Mouse (Mus musculus) intestine, postnatal 0 days (tissue): ENCODE measurements around the gene Rhobtb1. TPM values are rescaled to one million over a fixed set of nuclear protein-coding genes. Genes with fewer than 3 reads are reported as not detected.

Experiments
- ATAC-seq: fragments of 200-750 bp; cut with Nextera tagmentation; 2 replicates; pipeline ENCODE4 v1.8.0; 2017; ENCODE audit warnings: mild to moderate bottlenecking, moderate TSS enrichment, moderate library complexity
- H3K27ac ChIP-seq: fragments of 300-500 bp; sonication (generic); 2 replicates; pipeline ENCODE4 v1.5.1; 2014; ENCODE audit warnings: mild to moderate bottlenecking, low read depth, low read length, moderate library complexity
- H3K27me3 ChIP-seq: fragments of 300-500 bp; sonication (generic); replicated peaks from 2 replicates; pipeline ENCODE4 v1.6.1; 2014; ENCODE audit warnings: low read length, mixed read lengths; ENCODE audit not compliant: control insufficient read depth, insufficient read depth
- H3K36me3 ChIP-seq: fragments of 300-500 bp; sonication (generic); 2 replicates; pipeline ENCODE4 v1.6.1; 2014; ENCODE audit warnings: mild to moderate bottlenecking, moderate library complexity; ENCODE audit not compliant: control insufficient read depth, insufficient read depth
- H3K4me1 ChIP-seq: fragments of 300-500 bp; sonication (generic); replicated peaks from 2 replicates; pipeline ENCODE4 v1.6.1; 2014; ENCODE audit warnings: antibody characterized with exemption, low read length, mixed read lengths; ENCODE audit not compliant: control insufficient read depth, insufficient read depth
- H3K4me2 ChIP-seq: fragments of 300-500 bp; sonication (generic); replicated peaks from 2 replicates; pipeline ENCODE4 v1.6.1; 2014; ENCODE audit warnings: low read depth, mild to moderate bottlenecking, moderate library complexity
- H3K4me3 ChIP-seq: fragments of 300-500 bp; sonication (generic); 2 replicates; pipeline ENCODE4 v1.5.1; 2014; ENCODE audit warnings: low read depth, low read length
- H3K9ac ChIP-seq: fragments of 300-500 bp; sonication (generic); 2 replicates; pipeline ENCODE4 v1.6.1; 2014; ENCODE audit warnings: mild to moderate bottlenecking, low read depth, low read length
- H3K9me3 ChIP-seq: fragments of 300-500 bp; sonication (generic); 2 replicates; pipeline ENCODE4 v1.6.1; 2016; ENCODE audit warnings: mixed run types; ENCODE audit not compliant: control insufficient read depth
- CTCF ChIP-seq: sonication (generic); IDR thresholded peaks from 2 replicates; pipeline ENCODE4 v1.5.1; 2016; ENCODE audit warnings: low read depth, mild to moderate bottlenecking, control low read depth, antibody characterized with exemption, moderate library complexity
- WGBS: fragments of 180-500 bp; shearing (Covaris S2); extraction: QIAGEN DNeasy Blood & Tissue Kit; methylation state at CpG from one replicate; pipeline ENCODE4 v1.1.7; 2014; 5-methylcytosine and 5-hydroxymethylcytosine counted together
- polyA plus RNA-seq: library from polyadenylated mRNA; unstranded; fragments of >200 nt; fragmentation: Nextera tagmentation; extraction: Ambion mirVana; gene quantifications from 2 replicates; pipeline ENCODE4 v1.2.1, GENCODE M21; 2015

The Rhobtb1 gene
- polyA plus RNA-seq, 1 experiment from 2014 or later: 13.2 TPM

- 53% methylated on average over 14 of the region's 14 CpGs for WGBS
These were observed 111.9 kb downstream of the Rhobtb1 start for GRCm38 (mm10) chr10:69262918-69263822.

GRCm38 (mm10) chr10:69263906-69264305, 112.7 kb downstream of the Rhobtb1 start:
- Histone ChIP-seq H3K36me3 (no peaks in the 10 kb centered on the region), H3K4me1 (0 out of 2 replicates have a peak, but pooled peaks cover 2% of the 10 kb centered on the region), H3K27me3 (no peaks in the 10 kb centered on the region), H3K4me2 (no peak overlapping the region), H3K9me3 (no peaks in the 10 kb centered on the region), H3K9ac (no peak overlapping the region), H3K4me3 (no peak overlapping the region), H3K27ac (no peak overlapping the region)
- 82% methylated on average over 2 of the region's 2 CpGs for WGBS
- no peak for TF ChIP-seq CTCF
- no peak for ATAC-seq

More at GRCm38 (mm10) chr10:69262918-69263822, 111.9 kb downstream of the Rhobtb1 start:
- TF ChIP-seq CTCF: no peak
- H3K4me1 ChIP-seq: 0 out of 2 replicates have a peak, but pooled peaks cover 2% of the 10 kb centered on the region
- H3K36me3 ChIP-seq: no peaks in the 10 kb centered on the region
- no peak overlapping the region for H3K4me2 ChIP-seq
- no peaks in the 10 kb centered on the region for H3K9me3 ChIP-seq
- no peaks in the 10 kb centered on the region for H3K27me3 ChIP-seq
- no peak overlapping the region for H3K9ac ChIP-seq
- H3K27ac ChIP-seq: no peak overlapping the region
- no peak overlapping the region for H3K4me3 ChIP-seq
- no peak for ATAC-seq

DNA sequence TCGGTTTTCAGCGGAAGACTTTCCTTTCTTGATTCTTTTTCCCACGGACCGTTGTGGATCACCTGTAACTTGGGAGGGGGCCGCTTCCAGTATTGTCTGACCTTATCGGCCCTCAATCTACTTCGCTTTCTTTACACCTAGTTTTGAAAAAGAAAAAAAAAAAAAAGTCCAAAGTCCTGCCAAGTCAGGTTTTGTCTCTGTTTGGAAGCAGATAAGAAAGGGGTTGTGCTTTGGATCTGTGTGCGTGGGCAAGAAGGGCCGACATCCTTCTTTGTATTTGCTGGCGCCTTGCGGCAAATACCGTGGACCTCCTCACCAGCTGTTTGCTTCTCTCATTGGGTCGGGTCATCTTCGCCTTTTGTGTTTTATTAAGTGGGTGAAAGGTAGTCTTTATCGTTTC, 114.2 kb downstream of the Rhobtb1 start:
- no peaks in the 10 kb centered on the region for H3K9me3 ChIP-seq
- H3K4me1 ChIP-seq: 0 out of 2 replicates have a peak, but pooled peaks cover 2% of the 10 kb centered on the region
- H3K36me3 ChIP-seq: peaks cover 7% of the 10 kb centered on the region
- H3K4me2 ChIP-seq: peak overlapping the region; percentile 37; the same call in 1 of the 2 replicates
- H3K27ac ChIP-seq: no peak overlapping the region
- 0 out of 2 replicates have a peak overlapping the region, but pooled peaks have one; percentile 9 for H3K4me3 ChIP-seq
- ATAC-seq: no peak
- no peak for TF ChIP-seq CTCF
- 56% methylated on average over 15 of the region's 15 CpGs for WGBS
- H3K27me3 ChIP-seq: no peaks in the 10 kb centered on the region
- no peak overlapping the region for H3K9ac ChIP-seq

DNA sequence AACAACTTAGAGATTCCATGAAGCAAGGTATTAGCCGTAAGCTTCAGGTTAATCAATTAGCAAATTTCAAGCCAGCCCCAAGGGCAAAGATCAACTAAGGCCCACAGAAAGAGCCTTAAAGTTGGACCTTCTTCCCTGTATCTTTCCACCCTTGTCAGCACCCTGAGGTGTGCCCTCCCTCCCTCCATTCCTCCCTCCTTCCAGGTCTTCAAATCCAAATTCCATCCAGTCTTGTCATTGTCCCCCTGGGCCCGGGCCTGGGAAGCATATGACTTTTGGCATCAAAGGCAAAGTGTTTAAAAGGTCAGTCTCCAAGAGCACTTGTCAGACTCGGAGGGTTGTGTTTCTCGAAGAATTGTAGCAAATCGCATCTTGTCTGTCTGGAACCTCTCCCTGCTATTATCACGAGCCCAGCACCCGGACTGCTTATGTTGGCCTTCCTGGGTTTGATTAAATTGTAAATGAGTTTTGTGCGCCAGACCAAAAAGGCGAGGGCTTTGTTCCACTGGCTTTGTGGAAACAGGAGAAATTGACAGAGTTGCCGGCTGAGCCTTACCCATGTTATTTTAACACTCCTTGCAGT, 116.9 kb downstream of the Rhobtb1 start:
- Histone ChIP-seq H3K9me3 (no peaks in the 10 kb centered on the region), H3K27ac (no peak overlapping the region), H3K27me3 (no peaks in the 10 kb centered on the region), H3K4me3 (no peak overlapping the region), H3K9ac (no peak overlapping the region), H3K4me2 (no peak overlapping the region), H3K36me3 (peaks cover 18% of the 10 kb centered on the region), H3K4me1 (0 out of 2 replicates have a peak, but pooled peaks cover 2% of the 10 kb centered on the region)
- no peak for ATAC-seq
- 77% methylated on average over 10 of the region's 10 CpGs for WGBS
- TF ChIP-seq CTCF: no peak

GRCm38 (mm10) chr10:69271436-69271835, 120.2 kb downstream of the Rhobtb1 start:
- TF ChIP-seq CTCF: no peak
- H3K4me3 ChIP-seq: no peak overlapping the region
- ATAC-seq: no peak
- H3K4me1 ChIP-seq: 0 out of 2 replicates have a peak, but pooled peaks cover 2% of the 10 kb centered on the region
- H3K36me3 ChIP-seq: peaks cover 22% of the 10 kb centered on the region
- no peaks in the 10 kb centered on the region for H3K9me3 ChIP-seq
- 58% methylated on average over 10 of the region's 10 CpGs for WGBS
- no peak overlapping the region for H3K27ac ChIP-seq
- no peak overlapping the region for H3K4me2 ChIP-seq
- H3K9ac ChIP-seq: no peak overlapping the region
- H3K27me3 ChIP-seq: no peaks in the 10 kb centered on the region

DNA sequence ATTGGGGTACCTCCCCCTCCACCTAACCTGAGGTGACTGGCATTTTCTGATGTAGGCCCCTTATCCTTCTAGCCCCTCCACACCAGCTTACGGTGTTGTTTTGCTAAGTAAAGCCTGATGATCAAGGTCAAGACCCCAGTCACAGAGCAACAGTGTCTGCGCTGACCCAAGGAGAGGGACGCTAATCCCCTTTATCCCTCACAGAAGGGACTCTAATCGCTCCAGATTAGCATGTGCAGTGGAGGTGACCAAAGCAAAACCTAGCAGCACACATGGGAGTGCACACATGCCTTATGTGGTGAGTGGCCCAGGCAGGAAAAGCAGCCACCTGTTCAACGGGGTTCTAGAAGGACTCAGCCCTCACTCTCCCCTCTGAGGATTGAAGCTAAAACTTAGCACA, 123.0 kb downstream of the Rhobtb1 start:
- no peaks in the 10 kb centered on the region for H3K4me1 ChIP-seq
- H3K9ac ChIP-seq: no peak overlapping the region
- H3K27me3 ChIP-seq: no peaks in the 10 kb centered on the region
- no peak for ATAC-seq
- no peak overlapping the region for H3K4me2 ChIP-seq
- H3K27ac ChIP-seq: no peak overlapping the region
- peaks cover 23% of the 10 kb centered on the region for H3K36me3 ChIP-seq
- no peaks in the 10 kb centered on the region for H3K9me3 ChIP-seq
- no peak overlapping the region for H3K4me3 ChIP-seq
- 63% methylated on average over 5 of the region's 5 CpGs for WGBS
- no peak for TF ChIP-seq CTCF
